Mouse (Mus musculus): ENCODE measurements around the gene Ace. TPM values are rescaled to one million over a fixed set of nuclear protein-coding genes. Genes with fewer than 3 reads are reported as not detected.

Gene Ace
- polyA plus RNA-seq, 1 experiment from 2014 or later = 2.4 TPM

DNA sequence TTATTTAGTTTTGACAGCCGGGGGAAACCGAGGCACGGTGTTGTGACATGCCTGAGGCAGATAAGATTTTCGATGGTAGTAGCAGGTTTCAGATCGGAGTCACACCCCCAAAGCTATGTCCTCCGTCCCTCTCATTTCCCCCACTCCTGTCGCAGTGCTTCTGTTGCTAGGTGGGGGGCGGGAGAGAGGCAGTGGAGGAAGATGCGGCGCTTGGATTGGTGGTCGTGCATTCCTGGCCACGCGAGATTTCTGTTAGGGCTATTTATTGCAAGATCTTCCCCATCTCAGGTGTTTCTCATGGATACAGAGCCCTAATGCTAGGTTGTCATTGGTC is 69.6 kb downstream of the Ace start:
- H3K9ac ChIP-seq = peak overlapping the region; percentile 95
- H3K4me2 ChIP-seq = peak overlapping the region; percentile 81
- H3K27me3 ChIP-seq = no peaks in the 10 kb centered on the region
- WGBS = 1% methylated on average over 13 of the region's 13 CpGs
- peaks cover 41% of the 10 kb centered on the region for H3K4me1 ChIP-seq (replicated peaks)
- peak overlapping the region; percentile 96 for H3K4me3 ChIP-seq
- H3K27ac ChIP-seq = peak overlapping the region; percentile 94
- 0 out of 2 replicates have a peak, but pooled peaks cover 3% of the 10 kb centered on the region for H3K36me3 ChIP-seq
- H3K9me3 ChIP-seq = no peaks in the 10 kb centered on the region
- peak; percentile 40 for ATAC-seq (ENCODE audit: low FRiP score)

Other genes with a start within 250 kb of the Ace start
- 42.6 and 42.7 TPM in 2 replicates for gene Cyb561, start 14.6 kb upstream of the Ace start, polyA plus RNA-seq (2015; fragmentation: Nextera tagmentation; extraction: Ambion mirVana)
- 0.08 TPM in 1 of 2 replicates, not detected in the other for gene Ace3, start 26.7 kb downstream of the Ace start, polyA plus RNA-seq (2015; fragmentation: Nextera tagmentation; extraction: Ambion mirVana)
- gene Kcnh6, start 40.2 kb downstream of the Ace start, polyA plus RNA-seq (2015; fragmentation: Nextera tagmentation; extraction: Ambion mirVana) = 1.7 and 2.3 TPM in 2 replicates
- gene Dcaf7, start 68.9 kb downstream of the Ace start, polyA plus RNA-seq (2015; fragmentation: Nextera tagmentation; extraction: Ambion mirVana) = 117 and 123 TPM in 2 replicates
- 8.1 and 8.4 TPM in 2 replicates for gene Taco1, start 98.1 kb downstream of the Ace start, polyA plus RNA-seq (2015; fragmentation: Nextera tagmentation; extraction: Ambion mirVana)
- gene Map3k3, start 116.7 kb downstream of the Ace start, polyA plus RNA-seq (2015; fragmentation: Nextera tagmentation; extraction: Ambion mirVana) = 15.1 and 15.7 TPM in 2 replicates
- gene Gm10840, start 192.9 kb downstream of the Ace start, polyA plus RNA-seq (2015; fragmentation: Nextera tagmentation; extraction: Ambion mirVana) = not detected in 2 replicates
- 197 and 211 TPM in 2 replicates for gene Limd2, start 192.9 kb downstream of the Ace start, polyA plus RNA-seq (2015; fragmentation: Nextera tagmentation; extraction: Ambion mirVana)
- gene Strada, start 234.2 kb downstream of the Ace start, polyA plus RNA-seq (2015; fragmentation: Nextera tagmentation; extraction: Ambion mirVana) = 31.2 and 34.2 TPM in 2 replicates
- gene Ccdc47, start 248.4 kb downstream of the Ace start, polyA plus RNA-seq (2015; fragmentation: Nextera tagmentation; extraction: Ambion mirVana) = 97.0 and 106 TPM in 2 replicates
- gene Ddx42, start 249.0 kb downstream of the Ace start, polyA plus RNA-seq (2015; fragmentation: Nextera tagmentation; extraction: Ambion mirVana) = 92.0 and 96.2 TPM in 2 replicates

Data from hindbrain, embryonic 13.5 days (tissue).